Mouse (Mus musculus): ENCODE data around the gene Hspb1.

DNA sequence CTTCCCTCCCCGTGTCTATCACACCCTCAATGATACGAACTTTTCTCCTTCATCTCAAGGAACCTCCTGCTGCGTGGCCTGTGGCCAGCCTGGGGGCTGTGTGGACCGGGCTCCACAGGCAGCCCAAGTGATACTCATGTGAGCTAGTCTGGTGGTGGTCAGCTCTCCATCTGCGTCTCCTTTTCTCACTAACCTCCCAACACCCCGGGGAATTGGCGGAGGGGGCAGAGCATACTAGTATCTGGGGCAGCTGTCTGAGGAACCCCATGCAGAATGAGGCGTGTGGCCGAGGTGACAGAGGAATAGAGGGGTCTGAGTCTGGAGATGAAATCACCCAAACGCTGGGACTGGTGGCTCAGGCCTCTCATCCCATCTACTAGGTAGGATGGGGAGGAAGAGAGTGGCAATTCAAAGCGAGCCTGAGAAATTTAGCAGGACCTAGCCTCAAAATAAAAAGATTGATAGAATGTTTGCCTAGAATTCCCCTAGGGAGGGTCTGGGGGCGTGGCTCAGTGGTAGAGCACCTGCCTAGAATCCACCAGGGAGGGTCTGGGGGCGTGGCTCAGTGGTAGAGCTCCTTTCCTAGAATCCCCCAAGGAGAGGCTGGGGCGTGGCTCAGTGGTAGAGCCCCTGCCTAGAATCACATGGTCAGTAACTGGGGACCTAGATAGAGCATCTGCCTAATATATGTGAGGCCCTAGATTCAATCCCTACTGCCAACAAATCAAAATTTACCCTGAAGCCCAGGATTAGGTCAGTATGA, 17.9 kb upstream of the Hspb1 start:
- TF ChIP-seq CTCF (IDR thresholded peaks at IDR 0.05; ENCODE audit: borderline replicate concordance, extremely low read depth, insufficient read depth, insufficient read length) (no peak), POLR2A (IDR thresholded peaks at IDR 0.05; ENCODE audit: borderline replicate concordance, extremely low read depth, insufficient read depth, insufficient read length, poor library complexity, severe bottlenecking) (no peak)

All from brain, embryonic 14.5 days (tissue).